Mouse (Mus musculus) intestine, embryonic 15.5 days (tissue): Measurements from ENCODE around the gene Plekhn1. TPM values are rescaled to one million over a fixed set of nuclear protein-coding genes. Genes with fewer than 3 reads are reported as not detected.

Source experiments
- ATAC-seq: fragments of 200-750 bp; cut with Nextera tagmentation; 2 replicates; pipeline ENCODE4 v1.8.0; 2017; ENCODE audit warnings: moderate TSS enrichment, moderate library complexity
- H3K27ac ChIP-seq: fragments of 300-500 bp; sonication (generic); 2 replicates; pipeline ENCODE4 v1.5.1; 2015; ENCODE audit warnings: mild to moderate bottlenecking, inconsistent platforms
- H3K27me3 ChIP-seq: fragments of 300-500 bp; sonication (generic); replicated peaks from 2 replicates; pipeline ENCODE4 v1.6.1; 2015; ENCODE audit warnings: inconsistent platforms
- H3K36me3 ChIP-seq: fragments of 300-500 bp; sonication (generic); 2 replicates; pipeline ENCODE4 v1.6.1; 2015; ENCODE audit warnings: inconsistent platforms
- H3K4me1 ChIP-seq: fragments of 300-500 bp; sonication (generic); replicated peaks from 2 replicates; pipeline ENCODE4 v1.6.1; 2015; ENCODE audit warnings: inconsistent platforms
- H3K4me2 ChIP-seq: fragments of 300-500 bp; sonication (generic); replicated peaks from 2 replicates; pipeline ENCODE4 v1.6.1; 2015; ENCODE audit warnings: mild to moderate bottlenecking, inconsistent platforms
- H3K4me3 ChIP-seq: fragments of 300-500 bp; sonication (generic); replicated peaks from 2 replicates; pipeline ENCODE4 v1.5.1; 2015; ENCODE audit warnings: inconsistent platforms
- H3K9ac ChIP-seq: fragments of 300-500 bp; sonication (generic); 2 replicates; pipeline ENCODE4 v1.6.1; 2015; ENCODE audit warnings: inconsistent platforms
- H3K9me3 ChIP-seq: fragments of 300-500 bp; sonication (generic); 2 replicates; pipeline ENCODE4 v1.6.1; 2016; ENCODE audit warnings: inconsistent platforms
- WGBS: fragments of 180-500 bp; shearing (Covaris S2); methylation state at CpG from one replicate; pipeline ENCODE4 v1.1.7; 2015; 5-methylcytosine and 5-hydroxymethylcytosine counted together
- polyA plus RNA-seq: library from polyadenylated mRNA; unstranded; fragments of >200 nt; fragmentation: Nextera tagmentation; extraction: Ambion mirVana; gene quantifications from 2 replicates; pipeline ENCODE4 v1.2.1, GENCODE M21; 2015

Gene Plekhn1
- polyA plus RNA-seq, 1 experiment from 2014 or later, result 12.6 TPM

DNA sequence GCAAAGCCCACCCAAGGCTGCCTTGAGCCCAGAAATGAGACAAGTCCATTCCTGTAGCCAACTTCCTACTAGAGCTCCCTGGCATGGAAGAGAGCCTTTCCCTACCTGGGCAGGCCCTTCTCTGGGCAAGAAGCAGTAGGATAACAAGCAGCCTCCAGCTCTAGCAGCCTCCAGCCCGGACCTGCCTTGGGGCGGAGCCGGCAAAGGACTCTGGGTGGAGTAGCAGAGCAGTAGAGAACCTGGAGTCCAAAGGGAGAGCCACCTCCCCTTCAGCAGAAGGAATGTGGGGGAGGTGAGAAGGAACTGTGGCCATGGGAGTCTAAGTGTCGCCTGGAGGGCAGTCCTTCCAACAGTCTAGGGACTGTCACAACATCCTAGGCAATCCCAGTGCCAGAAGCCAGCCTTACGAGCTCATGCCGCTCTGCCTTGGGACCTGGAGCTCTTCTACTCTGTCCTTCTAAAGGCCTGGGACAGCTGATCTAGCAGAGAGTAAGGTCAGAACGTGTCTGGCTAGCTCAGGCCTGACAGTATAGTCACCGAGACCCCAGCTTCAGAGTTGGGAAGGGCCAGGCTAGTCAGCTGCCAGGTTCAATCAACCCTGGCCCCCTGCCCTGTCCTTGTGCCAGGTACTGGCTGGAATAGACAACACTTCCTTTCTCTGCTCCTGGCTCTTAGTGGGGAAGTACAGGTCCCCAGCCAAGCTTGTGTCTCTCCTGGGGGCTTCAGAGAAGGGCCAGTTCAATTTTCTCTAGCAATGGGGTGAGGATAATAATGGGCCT is 42.0 kb downstream of the Plekhn1 start:
- H3K36me3 ChIP-seq, result 0 out of 2 replicates have a peak, but pooled peaks cover 7% of the 10 kb centered on the region
- 39% methylated on average over 8 of the region's 8 CpGs for WGBS
- peak overlapping the region; percentile 91 for H3K4me2 ChIP-seq
- no peak overlapping the region for H3K9ac ChIP-seq
- H3K9me3 ChIP-seq, result no peaks in the 10 kb centered on the region
- H3K27me3 ChIP-seq, result no peaks in the 10 kb centered on the region
- H3K27ac ChIP-seq, result peak overlapping the region; percentile 74
- ATAC-seq, result peak; percentile 65
- H3K4me1 ChIP-seq, result peaks cover 66% of the 10 kb centered on the region
- H3K4me3 ChIP-seq, result no peak overlapping the region

DNA sequence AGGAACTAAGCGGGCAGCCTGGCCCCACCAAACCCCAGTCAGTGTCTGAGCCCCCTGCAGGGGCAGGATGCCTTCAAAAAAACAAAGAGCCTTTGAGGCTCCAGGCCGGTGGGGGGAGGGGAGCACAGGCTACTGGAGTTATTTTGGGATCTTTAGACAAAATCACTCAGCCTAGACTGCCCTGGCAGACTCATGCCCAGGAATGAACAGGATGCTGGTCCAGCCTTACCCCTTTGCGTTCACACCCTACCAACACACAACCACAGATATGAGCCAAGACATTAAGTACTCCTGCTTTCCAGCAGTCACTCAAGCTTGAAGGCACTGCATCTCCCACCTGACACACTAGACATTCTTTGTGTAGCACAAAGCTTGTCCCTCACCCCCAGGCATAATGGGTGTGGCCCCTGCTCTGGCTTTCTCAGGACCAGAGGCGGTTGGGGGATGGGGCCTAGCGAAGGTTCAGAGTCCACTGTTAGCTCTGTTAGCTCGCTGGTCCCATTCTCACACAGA is 45.8 kb downstream of the Plekhn1 start:
- Histone ChIP-seq H3K9ac (no peak overlapping the region), H3K27me3 (no peaks in the 10 kb centered on the region), H3K36me3 (peaks cover 19% of the 10 kb centered on the region), H3K4me2 (peak overlapping the region; percentile 36; the same call in 1 of the 2 replicates), H3K4me1 (peaks cover 58% of the 10 kb centered on the region), H3K27ac (peak overlapping the region; percentile 49; the same call in 1 of the 2 replicates), H3K9me3 (no peaks in the 10 kb centered on the region), H3K4me3 (no peak overlapping the region)
- ATAC-seq, result peak; percentile 75
- 37% methylated on average over 6 of the region's 6 CpGs for WGBS

- no peak overlapping the region for H3K4me3 ChIP-seq
- WGBS, result 77% methylated on average over 5 of the region's 5 CpGs
- no peak overlapping the region; the same call in 1 of the 2 replicates for H3K27ac ChIP-seq
- no peaks in the 10 kb centered on the region for H3K9me3 ChIP-seq
- no peak for ATAC-seq
- H3K27me3 ChIP-seq, result no peaks in the 10 kb centered on the region
- peaks cover 52% of the 10 kb centered on the region for H3K4me1 ChIP-seq
- H3K9ac ChIP-seq, result no peak overlapping the region
- H3K4me2 ChIP-seq, result no peak overlapping the region
- H3K36me3 ChIP-seq, result peaks cover 19% of the 10 kb centered on the region
These were observed 46.4 kb downstream of the Plekhn1 start for GRCm38 (mm10) chr4:156188162-156188810.

DNA sequence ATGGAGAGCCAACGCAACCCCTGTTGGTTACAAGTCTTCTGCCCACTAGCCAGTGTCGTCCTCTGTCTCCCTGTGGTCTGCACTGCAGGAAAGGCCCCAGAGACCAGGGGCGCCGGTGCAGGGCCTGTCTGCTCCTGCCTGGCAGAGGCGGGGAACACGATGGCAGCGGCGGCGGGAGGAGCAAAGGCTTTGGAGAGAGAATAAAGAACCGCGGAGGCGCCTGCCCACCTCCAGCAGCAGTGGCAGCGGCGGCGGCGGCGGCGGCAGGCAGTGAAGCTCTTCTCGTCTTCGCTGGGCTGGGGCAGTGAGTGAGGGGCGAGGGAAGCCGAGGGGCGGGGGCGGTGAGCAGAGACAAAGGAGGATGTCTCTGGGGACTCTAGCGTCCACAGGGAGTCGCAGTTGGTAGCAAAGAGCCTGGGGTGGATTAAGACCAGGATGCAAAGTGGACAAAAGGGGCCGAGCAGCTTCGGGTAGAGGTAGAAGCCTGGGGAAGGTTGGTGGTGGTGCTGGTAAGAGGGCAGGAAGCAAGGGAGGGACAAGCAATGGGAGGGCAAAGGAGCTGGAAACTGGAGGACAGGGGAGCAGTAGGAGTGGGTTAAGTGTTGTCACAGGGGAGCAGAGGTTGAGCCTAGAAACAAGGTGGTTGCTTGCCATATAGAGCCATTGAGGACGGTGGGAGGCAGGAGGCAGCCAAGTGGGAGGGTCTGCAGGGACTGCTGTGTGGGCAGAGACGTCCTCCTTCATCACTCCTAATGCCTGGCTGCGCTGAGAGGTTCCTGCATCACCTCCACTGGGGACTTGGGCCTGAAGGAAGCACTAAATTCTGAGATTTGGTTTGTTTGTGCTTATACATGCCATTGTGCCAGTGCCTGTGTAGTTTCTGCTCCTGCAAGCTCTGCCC is 48.5 kb downstream of the Plekhn1 start:
- no peaks in the 10 kb centered on the region for H3K27me3 ChIP-seq

GRCm38 (mm10) chr4:156185456-156185949 is 49.2 kb downstream of the Plekhn1 start:
- H3K4me1 ChIP-seq, result peaks cover 39% of the 10 kb centered on the region
- no peak for ATAC-seq
- no peaks in the 10 kb centered on the region for H3K27me3 ChIP-seq
- H3K4me2 ChIP-seq, result peak overlapping the region; percentile 43
- peak overlapping the region; percentile 19 for H3K4me3 ChIP-seq
- peaks cover 15% of the 10 kb centered on the region for H3K36me3 ChIP-seq
- WGBS, result 88% methylated on average over 13 of the region's 13 CpGs
- peak overlapping the region; percentile 30; the same call in 1 of the 2 replicates for H3K9ac ChIP-seq
- no peaks in the 10 kb centered on the region for H3K9me3 ChIP-seq
- no peak overlapping the region for H3K27ac ChIP-seq

More for the DNA sequence above, 48.5 kb downstream of the Plekhn1 start:
- peak overlapping the region; percentile 30; the same call in 1 of the 2 replicates for H3K9ac ChIP-seq
- ATAC-seq, result no peak
- no peaks in the 10 kb centered on the region for H3K9me3 ChIP-seq
- H3K4me3 ChIP-seq, result peak overlapping the region; percentile 19
- H3K36me3 ChIP-seq, result peaks cover 15% of the 10 kb centered on the region
- H3K4me1 ChIP-seq, result peaks cover 39% of the 10 kb centered on the region
- no peak overlapping the region for H3K27ac ChIP-seq
- H3K4me2 ChIP-seq, result peak overlapping the region; percentile 43
- WGBS, result 34% methylated on average over 31 of the region's 31 CpGs

DNA sequence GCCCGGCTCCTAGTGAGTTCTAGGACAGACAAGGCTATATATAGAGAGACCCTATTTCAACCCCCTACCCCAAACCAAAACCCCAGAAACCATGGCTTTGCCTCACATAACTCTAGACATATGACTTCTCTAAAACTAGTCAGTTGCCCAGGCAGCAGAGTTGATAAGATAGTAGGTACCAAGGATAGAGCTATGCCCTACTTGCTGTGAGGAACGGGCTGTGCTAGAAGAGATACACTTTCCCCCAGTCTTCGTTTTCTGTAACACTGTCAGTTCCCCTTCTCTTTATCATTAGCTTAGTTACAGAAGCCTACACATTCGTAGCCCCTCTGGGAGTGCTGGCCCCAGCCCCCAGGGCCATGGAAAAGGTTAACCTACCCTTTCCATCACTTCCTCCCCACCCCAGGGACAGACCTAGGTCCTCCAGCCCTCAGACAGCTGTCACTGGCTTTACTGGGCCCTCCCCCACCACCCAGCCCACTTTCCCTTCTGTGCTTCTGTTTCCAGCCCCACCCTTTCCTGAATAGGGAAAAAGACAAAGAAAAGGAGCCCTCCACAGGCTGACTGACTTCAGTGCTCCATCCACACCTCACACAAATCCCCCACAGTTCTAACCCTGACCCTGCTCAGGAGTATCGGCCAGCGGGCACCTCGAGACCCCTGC is 50.2 kb downstream of the Plekhn1 start:
- 86% methylated on average over 7 of the region's 7 CpGs for WGBS
- Histone ChIP-seq H3K36me3 (peaks cover 19% of the 10 kb centered on the region), H3K4me2 (no peak overlapping the region), H3K27me3 (no peaks in the 10 kb centered on the region), H3K4me3 (no peak overlapping the region), H3K27ac (no peak overlapping the region), H3K9ac (no peak overlapping the region), H3K4me1 (peaks cover 32% of the 10 kb centered on the region), H3K9me3 (no peaks in the 10 kb centered on the region)
- ATAC-seq, result no peak

- Histone ChIP-seq H3K9ac (no peak overlapping the region), H3K9me3 (no peaks in the 10 kb centered on the region), H3K27ac (no peak overlapping the region), H3K4me1 (peaks cover 25% of the 10 kb centered on the region), H3K36me3 (peaks cover 26% of the 10 kb centered on the region), H3K4me2 (no peak overlapping the region), H3K27me3 (no peaks in the 10 kb centered on the region), H3K4me3 (no peak overlapping the region)
- WGBS, result 82% methylated on average over 5 of the region's 5 CpGs
- no peak for ATAC-seq
These were observed 50.9 kb downstream of the Plekhn1 start for GRCm38 (mm10) chr4:156183747-156184146.

DNA sequence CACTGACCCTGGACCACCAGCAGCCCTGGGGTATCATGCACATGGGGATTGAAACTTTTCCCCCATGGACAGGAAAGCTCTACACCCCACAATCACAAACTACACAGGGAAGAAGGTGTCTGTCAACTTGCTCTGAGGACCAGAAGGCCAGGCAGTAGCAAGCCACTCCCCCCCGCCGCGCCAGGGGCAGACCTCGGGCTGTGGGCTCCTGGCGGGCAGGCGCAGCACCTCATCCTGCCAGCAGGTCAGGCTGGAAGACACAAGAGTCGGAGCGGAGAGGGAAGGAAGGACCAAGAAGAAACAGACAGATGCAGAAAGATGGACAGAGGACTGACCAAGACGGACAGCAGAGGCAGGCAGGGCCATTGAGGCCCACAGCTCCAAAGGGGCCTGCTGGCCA is 57.0 kb downstream of the Plekhn1 start:
- no peaks in the 10 kb centered on the region for H3K9me3 ChIP-seq
- H3K4me1 ChIP-seq, result no peaks in the 10 kb centered on the region
- no peak overlapping the region for H3K4me2 ChIP-seq
- H3K9ac ChIP-seq, result no peak overlapping the region
- H3K27me3 ChIP-seq, result no peaks in the 10 kb centered on the region
- H3K27ac ChIP-seq, result no peak overlapping the region
- peaks cover 52% of the 10 kb centered on the region for H3K36me3 ChIP-seq
- no peak for ATAC-seq
- no peak overlapping the region for H3K4me3 ChIP-seq
- 87% methylated on average over 9 of the region's 9 CpGs for WGBS

DNA sequence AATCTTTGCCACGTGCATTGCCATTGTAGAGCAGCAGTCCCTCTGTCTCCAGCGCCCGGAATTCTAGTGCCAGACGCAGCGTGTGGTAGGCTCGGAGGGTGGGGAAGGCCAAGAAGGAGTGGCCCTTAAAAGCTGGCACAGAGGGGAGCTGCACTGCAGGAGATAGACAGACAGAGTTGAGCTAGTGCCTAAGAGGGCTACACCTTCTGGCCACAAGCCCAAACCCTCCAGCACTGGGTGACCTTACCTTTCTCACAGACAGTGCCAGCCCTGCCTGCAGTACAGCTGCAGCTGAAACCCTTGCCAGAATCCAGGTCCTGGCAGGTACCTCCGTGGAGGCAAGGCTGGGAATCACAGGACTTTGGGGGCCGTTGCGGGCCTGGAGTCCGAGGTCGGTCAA is 62.8 kb downstream of the Plekhn1 start:
- H3K4me3 ChIP-seq, result no peak overlapping the region
- no peak overlapping the region for H3K27ac ChIP-seq
- H3K4me2 ChIP-seq, result no peak overlapping the region
- no peak overlapping the region for H3K9ac ChIP-seq
- H3K36me3 ChIP-seq, result peaks cover 80% of the 10 kb centered on the region
- WGBS, result 94% methylated on average over 11 of the region's 11 CpGs
- ATAC-seq, result no peak
- no peaks in the 10 kb centered on the region for H3K4me1 ChIP-seq
- no peaks in the 10 kb centered on the region for H3K27me3 ChIP-seq
- H3K9me3 ChIP-seq, result no peaks in the 10 kb centered on the region
